Mouse (Mus musculus) forebrain, embryonic 14.5 days (tissue): ENCODE data around the gene Nrgn. TPM values are rescaled to one million over a fixed set of nuclear protein-coding genes. Genes with fewer than 3 reads are reported as not detected.

Source experiments
- ATAC-seq: fragments of 200-750 bp; cut with Nextera tagmentation; 2 replicates; pipeline ENCODE4 v1.8.0; 2017; ENCODE audit warnings: mild to moderate bottlenecking, moderate library complexity
- DNase-seq: peaks from one replicate; pipeline ENCODE4 v3.0.0-alpha.2; 2015; ENCODE audit warnings: low spot score
- H3K27ac ChIP-seq: fragments of 300-500 bp; sonication (generic); 2 replicates; pipeline ENCODE4 v1.5.1; 2014; ENCODE audit warnings: low read depth, mild to moderate bottlenecking, control low read depth, low read length, moderate library complexity
- H3K27me3 ChIP-seq: fragments of 300-500 bp; sonication (generic); replicated peaks from 2 replicates; pipeline ENCODE4 v1.6.1; 2014; ENCODE audit warnings: low read length, control low read depth, mixed read lengths; ENCODE audit not compliant: control insufficient read depth, insufficient read depth
- H3K36me3 ChIP-seq: fragments of 300-500 bp; sonication (generic); 2 replicates; pipeline ENCODE4 v1.6.1; 2014; ENCODE audit warnings: low read length, control low read depth; ENCODE audit not compliant: control insufficient read depth, insufficient read depth
- H3K4me1 ChIP-seq: fragments of 300-500 bp; sonication (generic); 2 replicates; pipeline ENCODE4 v1.6.1; 2014; ENCODE audit warnings: antibody characterized with exemption, low read length, control low read depth; ENCODE audit not compliant: control insufficient read depth, insufficient read depth
- H3K4me2 ChIP-seq: fragments of 300-500 bp; sonication (generic); 2 replicates; pipeline ENCODE4 v1.6.1; 2014; ENCODE audit warnings: mild to moderate bottlenecking, control low read depth, low read length
- H3K4me3 ChIP-seq: fragments of 300-500 bp; sonication (generic); 2 replicates; pipeline ENCODE4 v1.5.1; 2014; ENCODE audit warnings: low read depth, low read length, control low read depth
- H3K9ac ChIP-seq: fragments of 300-500 bp; sonication (generic); 2 replicates; pipeline ENCODE4 v1.6.1; 2014; ENCODE audit warnings: mild to moderate bottlenecking, low read length, control low read depth, moderate library complexity
- H3K9me3 ChIP-seq: fragments of 300-500 bp; sonication (generic); replicated peaks from 2 replicates; pipeline ENCODE4 v1.6.1; 2016; ENCODE audit warnings: low read length, control low read depth, mixed read lengths; ENCODE audit not compliant: control insufficient read depth
- WGBS: fragments of 180-500 bp; shearing (Covaris S2); extraction: QIAGEN DNeasy Blood & Tissue Kit; methylation state at CpG from one replicate; pipeline ENCODE4 v1.1.7; 2014; 5-methylcytosine and 5-hydroxymethylcytosine counted together
- polyA plus RNA-seq: library from polyadenylated mRNA; unstranded; fragments of >200 nt; fragmentation: Nextera tagmentation; extraction: Ambion mirVana; gene quantifications from 2 replicates; pipeline ENCODE4 v1.2.1, GENCODE M21; 2014

Gene Nrgn
- polyA plus RNA-seq, 1 experiment from 2014 or later = 7.4 TPM

DNA sequence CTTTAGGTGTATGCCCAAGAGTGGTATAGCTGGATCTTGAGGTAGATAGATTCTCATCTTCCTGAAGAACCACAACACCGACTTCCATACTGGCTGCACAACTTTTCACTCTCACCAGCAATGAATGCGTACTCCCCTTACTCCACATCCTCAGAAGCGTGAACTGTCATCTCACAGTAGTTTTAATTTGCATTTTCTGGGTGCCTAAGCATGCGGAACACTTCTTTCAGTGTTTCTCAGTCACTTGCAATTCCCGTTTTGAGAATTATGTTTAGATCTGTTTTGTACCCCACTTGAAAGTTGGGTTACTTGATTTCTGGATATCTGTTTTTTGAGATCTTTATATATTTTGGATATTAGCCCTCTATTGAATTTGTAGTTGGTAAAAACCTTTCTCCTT is 30.9 kb upstream of the Nrgn start:
- 85% methylated on average over 5 of the region's 5 CpGs for WGBS
- no peak for ATAC-seq
- H3K36me3 ChIP-seq = no peaks in the 10 kb centered on the region

DNA sequence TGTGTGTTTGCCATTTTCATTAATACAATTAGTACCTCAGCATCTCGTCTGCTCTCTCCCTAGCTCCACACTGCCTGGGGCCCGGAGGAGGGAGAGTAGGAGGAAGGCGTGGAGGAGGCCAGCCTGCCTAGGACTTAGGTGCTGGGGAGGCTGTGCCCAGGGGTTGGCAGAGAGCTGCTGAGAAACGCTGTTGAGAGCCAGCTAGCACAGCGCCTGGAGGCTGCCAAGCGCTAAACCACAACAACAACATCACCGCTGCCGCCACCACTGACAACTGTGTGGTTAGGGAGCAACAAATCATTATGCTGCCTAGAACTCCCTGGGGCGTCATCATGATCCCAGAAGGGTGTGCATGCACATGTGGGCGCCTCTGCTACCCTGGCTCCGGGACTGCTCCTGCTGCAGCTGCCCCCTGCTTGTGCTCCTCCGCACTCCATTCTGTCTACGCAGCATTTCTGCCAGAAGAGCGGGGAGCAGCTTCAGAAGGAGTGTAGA is 23.8 kb upstream of the Nrgn start:
- WGBS = 32% methylated on average over 14 of the region's 14 CpGs

More for the DNA sequence above, 30.9 kb upstream of the Nrgn start:
- Histone ChIP-seq H3K27me3 (no peaks in the 10 kb centered on the region), H3K9me3 (no peaks in the 10 kb centered on the region), H3K4me3 (no peak overlapping the region), H3K27ac (no peak overlapping the region), H3K4me2 (no peak overlapping the region), H3K9ac (no peak overlapping the region), H3K4me1 (no peaks in the 10 kb centered on the region)
- DNase-seq = no peak

DNA sequence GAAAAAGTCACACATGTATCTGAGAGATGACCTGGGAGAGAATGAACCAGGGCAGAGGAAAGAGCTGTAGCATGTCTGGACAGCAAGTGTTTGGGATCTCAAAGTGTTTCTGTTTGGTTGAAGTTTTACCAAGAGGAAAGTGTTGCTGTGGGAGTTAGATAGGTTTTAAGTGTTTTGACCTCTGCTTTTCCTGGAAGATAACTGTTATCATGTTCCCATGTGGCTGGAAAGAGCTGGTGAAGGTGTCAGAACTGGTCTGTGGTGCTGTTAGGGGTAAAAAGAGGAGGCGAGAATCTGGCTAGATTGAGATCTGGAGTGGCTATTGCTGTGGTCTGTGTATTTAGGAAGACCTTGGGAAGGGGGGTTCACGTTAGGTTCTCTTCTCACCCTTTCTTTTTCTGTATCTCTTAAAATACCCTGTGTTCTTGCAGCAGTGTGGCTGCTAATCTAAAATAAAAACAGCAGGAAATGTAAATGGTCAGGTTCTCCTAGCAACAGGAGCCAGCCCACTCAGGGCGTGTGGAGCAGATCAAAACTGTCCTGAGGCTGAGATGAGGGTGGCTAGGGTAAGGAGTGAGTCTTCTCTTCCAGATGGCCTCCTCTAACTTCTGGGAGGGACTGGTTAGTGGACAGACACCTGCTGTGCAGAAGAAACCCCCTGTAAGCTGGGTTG is 19.6 kb upstream of the Nrgn start:
- H3K4me2 ChIP-seq = no peak overlapping the region
- no peak overlapping the region for H3K4me3 ChIP-seq
- no peaks in the 10 kb centered on the region for H3K27me3 ChIP-seq
- DNase-seq (no peak), ATAC-seq (no peak)
- 68% methylated on average over 3 of the region's 3 CpGs for WGBS
- peaks cover 14% of the 10 kb centered on the region; the same call in 1 of the 2 replicates for H3K4me1 ChIP-seq
- no peaks in the 10 kb centered on the region for H3K9me3 ChIP-seq
- no peak overlapping the region for H3K27ac ChIP-seq
- no peaks in the 10 kb centered on the region for H3K36me3 ChIP-seq
- H3K9ac ChIP-seq = no peak overlapping the region

More for the DNA sequence above, 23.8 kb upstream of the Nrgn start:
- H3K4me1 ChIP-seq = peaks cover 7% of the 10 kb centered on the region; the same call in 1 of the 2 replicates
- H3K27me3 ChIP-seq = no peaks in the 10 kb centered on the region
- no peaks in the 10 kb centered on the region for H3K36me3 ChIP-seq
- peak overlapping the region; percentile 8; the same call in 1 of the 2 replicates for H3K9ac ChIP-seq
- H3K4me3 ChIP-seq = no peak overlapping the region
- H3K9me3 ChIP-seq = no peaks in the 10 kb centered on the region
- peak overlapping the region; percentile 34 for H3K4me2 ChIP-seq
- ATAC-seq (peak; percentile 86), DNase-seq (peak; percentile 62)
- H3K27ac ChIP-seq = peak overlapping the region; percentile 71

DNA sequence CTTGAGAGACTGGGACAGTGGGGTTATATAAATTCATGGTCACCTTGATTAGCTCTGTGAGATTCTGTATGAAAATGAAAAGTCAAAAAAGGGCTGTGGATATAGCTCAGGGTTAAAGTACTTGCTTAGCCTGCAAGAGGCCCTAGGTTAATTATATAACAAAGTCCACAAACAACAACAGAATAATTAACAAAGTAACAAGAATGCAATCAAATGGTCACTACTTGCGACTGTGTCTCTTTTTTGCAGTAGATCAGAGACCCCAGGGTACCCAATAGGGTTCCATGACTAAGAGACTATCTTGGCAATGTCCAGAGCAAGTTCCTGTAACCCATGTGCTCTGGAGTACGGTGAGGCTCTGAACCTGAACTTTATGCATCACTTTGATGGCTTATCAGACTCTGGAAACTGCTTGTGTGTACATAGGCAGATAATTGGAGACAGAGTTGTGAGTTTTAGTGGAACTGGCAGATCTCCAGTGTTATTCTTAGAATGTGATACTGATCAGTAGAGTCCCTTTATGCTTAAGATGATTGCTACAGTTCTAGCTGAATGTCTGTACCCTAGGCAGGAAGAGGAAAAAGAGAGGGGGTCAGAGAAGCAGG is 16.6 kb upstream of the Nrgn start:
- H3K36me3 ChIP-seq = no peaks in the 10 kb centered on the region
- WGBS = 78% methylated on average over 2 of the region's 2 CpGs
- no peak for DNase-seq

DNA sequence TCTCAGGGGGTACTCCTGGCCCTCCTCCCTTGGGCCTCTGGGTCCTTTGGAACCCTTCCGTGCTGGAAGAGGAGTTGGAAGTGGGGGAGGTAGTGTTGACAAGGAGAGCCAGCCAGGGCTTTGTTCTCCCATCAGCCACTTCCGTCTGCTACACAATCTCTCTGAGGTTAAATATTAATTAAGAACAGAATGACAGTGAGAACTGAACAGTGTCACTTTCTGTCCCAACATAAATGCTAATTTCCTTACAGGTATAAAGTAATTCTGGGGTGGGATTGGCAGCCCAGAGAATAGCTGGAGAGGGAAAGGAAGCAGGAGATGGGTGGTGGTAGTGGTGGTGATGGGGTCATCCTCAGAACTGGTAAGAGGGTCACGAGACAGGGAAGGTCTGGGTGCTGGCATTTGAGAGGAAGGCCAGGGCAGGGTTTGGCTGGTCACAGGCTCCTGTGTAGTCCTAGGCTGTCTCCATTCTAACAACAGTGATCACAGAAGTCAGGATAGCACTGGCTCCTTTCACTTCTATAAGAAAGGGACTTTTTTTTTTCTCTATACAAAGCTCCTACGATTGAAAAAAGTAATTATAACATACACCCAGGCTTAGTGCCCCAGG is 16.0 kb upstream of the Nrgn start:
- 37% methylated on average over 4 of the region's 4 CpGs for WGBS
- DNase-seq (no peak), ATAC-seq (0 out of 2 replicates have a peak, but pooled peaks have one; percentile 23)
- H3K4me3 ChIP-seq = no peak overlapping the region
- H3K4me1 ChIP-seq = peaks cover 7% of the 10 kb centered on the region; the same call in 1 of the 2 replicates
- no peaks in the 10 kb centered on the region for H3K27me3 ChIP-seq
- no peak overlapping the region for H3K9ac ChIP-seq
- no peaks in the 10 kb centered on the region for H3K36me3 ChIP-seq
- H3K4me2 ChIP-seq = no peak overlapping the region
- H3K27ac ChIP-seq = no peak overlapping the region
- no peaks in the 10 kb centered on the region for H3K9me3 ChIP-seq

More for the DNA sequence above, 16.6 kb upstream of the Nrgn start:
- Histone ChIP-seq H3K4me3 (no peak overlapping the region), H3K4me2 (no peak overlapping the region), H3K9ac (no peak overlapping the region), H3K27ac (no peak overlapping the region), H3K9me3 (no peaks in the 10 kb centered on the region), H3K27me3 (no peaks in the 10 kb centered on the region), H3K4me1 (peaks cover 7% of the 10 kb centered on the region; the same call in 1 of the 2 replicates)
- no peak for ATAC-seq

DNA sequence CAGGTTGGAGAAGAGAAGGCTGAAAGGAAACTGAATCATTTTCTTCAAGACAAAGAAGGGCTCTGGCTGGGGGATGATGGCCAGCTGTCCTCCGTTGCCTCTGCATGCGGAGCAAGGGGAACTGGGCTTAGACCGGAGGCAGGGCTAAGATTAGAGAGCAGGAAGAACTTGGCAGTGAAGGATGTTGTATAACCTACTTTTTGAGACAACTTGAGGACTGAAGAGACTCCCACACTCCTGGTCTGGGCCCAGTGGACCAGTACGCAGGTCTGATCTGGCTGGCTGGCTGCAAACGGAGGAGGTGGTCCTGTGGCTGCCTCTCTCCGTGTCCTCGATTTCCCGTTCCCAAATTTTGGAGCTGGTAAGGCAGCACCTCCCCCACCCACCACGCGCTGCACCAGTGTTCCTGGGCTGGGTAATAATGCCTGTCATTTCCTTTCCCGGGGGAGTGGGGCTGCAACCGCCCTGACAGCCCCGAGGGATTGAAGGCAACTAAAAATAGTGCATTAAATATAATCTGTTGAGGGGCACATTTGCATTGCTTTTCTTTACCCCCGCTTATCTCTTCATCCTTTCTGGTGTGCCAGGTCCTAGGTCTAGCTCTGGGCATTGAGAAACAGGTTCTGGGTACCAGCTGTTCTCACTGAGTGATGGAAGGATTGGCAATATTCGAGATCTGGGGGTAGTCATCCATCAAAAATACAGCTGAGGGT is 15.3 kb upstream of the Nrgn start:
- Histone ChIP-seq H3K36me3 (no peaks in the 10 kb centered on the region), H3K4me2 (no peak overlapping the region), H3K27me3 (no peaks in the 10 kb centered on the region), H3K4me3 (no peak overlapping the region), H3K9me3 (no peaks in the 10 kb centered on the region), H3K9ac (no peak overlapping the region), H3K27ac (no peak overlapping the region), H3K4me1 (peaks cover 7% of the 10 kb centered on the region; the same call in 1 of the 2 replicates)
- ATAC-seq (0 out of 2 replicates have a peak, but pooled peaks have one; percentile 20), DNase-seq (no peak)
- WGBS = 57% methylated on average over 15 of the region's 15 CpGs

DNA sequence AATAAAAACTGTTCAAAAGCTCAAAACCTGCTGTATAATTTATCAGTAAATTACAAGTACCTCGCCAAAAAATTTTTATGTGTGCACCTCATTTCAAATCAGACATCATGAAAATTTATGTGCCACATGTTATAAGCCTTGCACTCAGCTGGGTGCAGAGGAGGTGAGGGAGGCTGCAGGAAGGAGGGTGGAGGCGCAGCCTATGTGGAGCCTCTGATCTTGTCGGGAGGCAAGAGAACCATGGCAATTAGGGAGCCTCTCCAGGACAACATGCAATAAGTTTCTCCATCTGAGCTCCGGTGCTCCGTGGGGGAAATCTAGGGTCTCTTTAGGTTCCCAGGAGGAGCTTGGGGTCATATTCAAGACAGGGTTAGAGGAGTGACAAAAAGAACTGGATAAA is 14.8 kb upstream of the Nrgn start:
- H3K9me3 ChIP-seq = no peaks in the 10 kb centered on the region

DNA sequence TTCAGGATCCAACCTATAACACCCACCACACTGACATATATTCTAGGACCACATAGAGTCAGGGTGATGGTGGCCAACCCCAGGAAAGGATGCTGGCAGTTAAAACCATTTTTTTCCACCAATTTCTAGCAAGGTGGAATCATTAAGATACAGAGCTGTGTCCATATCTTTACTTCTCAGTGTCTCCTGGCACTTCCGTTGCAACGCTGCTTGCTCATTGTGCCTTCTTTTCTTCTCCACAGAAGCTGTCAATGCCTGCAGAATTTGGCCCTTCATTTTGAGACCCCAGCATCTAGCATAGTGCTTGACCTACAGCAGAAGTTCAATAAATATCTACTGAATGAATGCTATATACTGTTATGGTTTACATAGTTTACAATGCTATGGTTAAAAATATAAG is 14.3 kb upstream of the Nrgn start:
- Histone ChIP-seq H3K4me2 (no peak overlapping the region), H3K9ac (no peak overlapping the region), H3K4me1 (peaks cover 7% of the 10 kb centered on the region; the same call in 1 of the 2 replicates), H3K9me3 (no peaks in the 10 kb centered on the region), H3K4me3 (no peak overlapping the region), H3K36me3 (no peaks in the 10 kb centered on the region), H3K27me3 (no peaks in the 10 kb centered on the region), H3K27ac (no peak overlapping the region)
- 93% methylated on average over 2 of the region's 2 CpGs for WGBS
- ATAC-seq (no peak), DNase-seq (no peak)

More for the DNA sequence above, 14.8 kb upstream of the Nrgn start:
- no peak for ATAC-seq
- Histone ChIP-seq H3K9ac (no peak overlapping the region), H3K4me1 (peaks cover 7% of the 10 kb centered on the region; the same call in 1 of the 2 replicates), H3K4me3 (no peak overlapping the region), H3K36me3 (no peaks in the 10 kb centered on the region), H3K27ac (no peak overlapping the region), H3K27me3 (no peaks in the 10 kb centered on the region), H3K4me2 (no peak overlapping the region)
- 56% methylated on average over 5 of the region's 5 CpGs for WGBS
- DNase-seq = no peak
